Mouse (Mus musculus) effector memory CD4-positive, alpha-beta T cell, adult 7 months (primary cell): ENCODE results near the gene Clec2h. TPM values are rescaled to one million over a fixed set of nuclear protein-coding genes. Genes with fewer than 3 reads are reported as not detected.

ENCODE experiments used
- polyA plus RNA-seq: library from polyadenylated mRNA; unstranded; fragments of 100-300 nt; shearing (Covaris generic); gene quantifications from one replicate; pipeline ENCODE4 v1.2.1, GENCODE M21; 2017

Clec2h gene
- polyA plus RNA-seq, result not detected

GRCm38 (mm10) chr6:128662206-128662605, at the start of gene Clec2h:
Gene Clec2h, plus strand, starts transcription at chr6:128662385.

GRCm38 (mm10) chr6:128623433-128623832, 38.8 kb upstream of the Clec2h start, which contains the start of gene Klrb1a:
Gene Klrb1a, minus strand, starts transcription at chr6:128623533.

GRCm38 (mm10) chr6:128722959-128723358, 60.8 kb downstream of the Clec2h start, which contains the start of gene Klrb1:
Gene Klrb1, minus strand, starts transcription at chr6:128723059.

Other genes with a start within 250 kb of the Clec2h start
- 23.8 TPM for gene Itfg2, start 237.5 kb upstream of the Clec2h start, polyA plus RNA-seq
- gene Fkbp4, start 223.7 kb upstream of the Clec2h start, polyA plus RNA-seq, result 151 TPM
- gene Pzp, start 135.7 kb upstream of the Clec2h start, polyA plus RNA-seq, result not detected
- 0.61 TPM for gene A2ml1, start 80.8 kb upstream of the Clec2h start, polyA plus RNA-seq
- gene Klrb1a, start 38.9 kb upstream of the Clec2h start, polyA plus RNA-seq, result not detected
- gene Klrb1, start 60.7 kb downstream of the Clec2h start, polyA plus RNA-seq, result not detected
- gene Klrb1c, start 126.8 kb downstream of the Clec2h start, polyA plus RNA-seq, result 23.2 TPM
- not detected for gene Gm44511, start 163.9 kb downstream of the Clec2h start, polyA plus RNA-seq
- gene Klrb1b, start 163.9 kb downstream of the Clec2h start, polyA plus RNA-seq, result 4.1 TPM
- gene Clec2i, start 225.2 kb downstream of the Clec2h start, polyA plus RNA-seq, result 98.3 TPM
- 3.1 TPM for gene BC035044, start 228.7 kb downstream of the Clec2h start, polyA plus RNA-seq